Mouse (Mus musculus): ENCODE results near the gene Lyrm4. TPM values are rescaled to one million over a fixed set of nuclear protein-coding genes. Genes with fewer than 3 reads are reported as not detected.

Gene Lyrm4
- polyA plus RNA-seq, 1 experiment from 2014 or later = 8.1 TPM

GRCm38 (mm10) chr13:36074484-36074883 is 42.8 kb downstream of the Lyrm4 start:
- WGBS (ENCODE audit: missing documents) = 3% methylated on average over 3 of the region's 3 CpGs
- Histone ChIP-seq H3K27ac (no peak overlapping the region), H3K79me2 (ENCODE audit: inconsistent target) (no peaks in the 10 kb centered on the region), H3K4me3 (ENCODE audit: inconsistent target) (no peak overlapping the region), H3K36me3 (ENCODE audit: inconsistent target) (no peaks in the 10 kb centered on the region)

- Histone ChIP-seq H3K4me3 (ENCODE audit: inconsistent target) (no peak overlapping the region), H3K36me3 (ENCODE audit: inconsistent target) (no peaks in the 10 kb centered on the region), H3K79me2 (ENCODE audit: inconsistent target) (no peaks in the 10 kb centered on the region), H3K27ac (no peak overlapping the region)
- WGBS (ENCODE audit: missing documents) = 100% methylated on average over 2 of the region's 2 CpGs
These were observed 50.6 kb downstream of the Lyrm4 start for GRCm38 (mm10) chr13:36066676-36067075.

- Histone ChIP-seq H3K4me3 (ENCODE audit: inconsistent target) (no peak overlapping the region), H3K79me2 (ENCODE audit: inconsistent target) (no peaks in the 10 kb centered on the region), H3K36me3 (ENCODE audit: inconsistent target) (no peaks in the 10 kb centered on the region), H3K27ac (no peak overlapping the region)
- 95% methylated on average over 2 of the region's 2 CpGs for WGBS (ENCODE audit: missing documents)
These were observed 59.8 kb downstream of the Lyrm4 start for GRCm38 (mm10) chr13:36057489-36057888.

- no peaks in the 10 kb centered on the region for H3K79me2 ChIP-seq (ENCODE audit: inconsistent target)
- no peak overlapping the region for H3K27ac ChIP-seq
- WGBS (ENCODE audit: missing documents) = 98% methylated on average over 4 of the region's 4 CpGs
- H3K4me3 ChIP-seq (ENCODE audit: inconsistent target) = no peak overlapping the region
- no peaks in the 10 kb centered on the region for H3K36me3 ChIP-seq (ENCODE audit: inconsistent target)
These were observed 60.4 kb downstream of the Lyrm4 start for GRCm38 (mm10) chr13:36056925-36057324.

GRCm38 (mm10) chr13:36056509-36056908 is 60.8 kb downstream of the Lyrm4 start:
- Histone ChIP-seq H3K4me3 (ENCODE audit: inconsistent target) (no peak overlapping the region), H3K36me3 (ENCODE audit: inconsistent target) (no peaks in the 10 kb centered on the region), H3K27ac (no peak overlapping the region), H3K79me2 (ENCODE audit: inconsistent target) (no peaks in the 10 kb centered on the region)
- WGBS (ENCODE audit: missing documents) = 100% methylated on average over 1 of the region's 1 CpGs

GRCm38 (mm10) chr13:36035528-36035927 is 81.8 kb downstream of the Lyrm4 start:
- Histone ChIP-seq H3K4me3 (ENCODE audit: inconsistent target) (no peak overlapping the region), H3K79me2 (ENCODE audit: inconsistent target) (no peaks in the 10 kb centered on the region), H3K36me3 (ENCODE audit: inconsistent target) (no peaks in the 10 kb centered on the region), H3K27ac (no peak overlapping the region)
- 87% methylated on average over 4 of the region's 4 CpGs for WGBS (ENCODE audit: missing documents)

- Histone ChIP-seq H3K36me3 (ENCODE audit: inconsistent target) (no peaks in the 10 kb centered on the region), H3K79me2 (ENCODE audit: inconsistent target) (no peaks in the 10 kb centered on the region), H3K4me3 (ENCODE audit: inconsistent target) (no peak overlapping the region), H3K27ac (no peak overlapping the region)
- 93% methylated on average over 9 of the region's 9 CpGs for WGBS (ENCODE audit: missing documents)
These were observed 85.4 kb downstream of the Lyrm4 start for GRCm38 (mm10) chr13:36031959-36032358.

GRCm38 (mm10) chr13:36019309-36020274 is 97.7 kb downstream of the Lyrm4 start:
- WGBS (ENCODE audit: missing documents) = 86% methylated on average over 10 of the region's 10 CpGs
- no peaks in the 10 kb centered on the region for H3K36me3 ChIP-seq (ENCODE audit: inconsistent target)

GRCm38 (mm10) chr13:36018017-36018416 is 99.3 kb downstream of the Lyrm4 start:
- Histone ChIP-seq H3K79me2 (ENCODE audit: inconsistent target) (no peaks in the 10 kb centered on the region), H3K4me3 (ENCODE audit: inconsistent target) (no peak overlapping the region), H3K36me3 (ENCODE audit: inconsistent target) (no peaks in the 10 kb centered on the region), H3K27ac (no peak overlapping the region)
- 94% methylated on average over 2 of the region's 2 CpGs for WGBS (ENCODE audit: missing documents)

More at GRCm38 (mm10) chr13:36019309-36020274, 97.7 kb downstream of the Lyrm4 start:
- Histone ChIP-seq H3K79me2 (ENCODE audit: inconsistent target) (no peaks in the 10 kb centered on the region), H3K27ac (no peak overlapping the region), H3K4me3 (ENCODE audit: inconsistent target) (no peak overlapping the region)

- 100% methylated on average over 3 of the region's 3 CpGs for WGBS (ENCODE audit: missing documents)
These were observed 101.7 kb downstream of the Lyrm4 start for GRCm38 (mm10) chr13:36015636-36016035.

GRCm38 (mm10) chr13:36009981-36010380 is 107.3 kb downstream of the Lyrm4 start:
- H3K27ac ChIP-seq = no peak overlapping the region

More at GRCm38 (mm10) chr13:36015636-36016035, 101.7 kb downstream of the Lyrm4 start:
- Histone ChIP-seq H3K79me2 (ENCODE audit: inconsistent target) (no peaks in the 10 kb centered on the region), H3K36me3 (ENCODE audit: inconsistent target) (no peaks in the 10 kb centered on the region), H3K27ac (no peak overlapping the region), H3K4me3 (ENCODE audit: inconsistent target) (no peak overlapping the region)

GRCm38 (mm10) chr13:36000798-36001197 is 116.5 kb downstream of the Lyrm4 start:
- WGBS (ENCODE audit: missing documents) = 100% methylated on average over 1 of the region's 1 CpGs
- Histone ChIP-seq H3K27ac (no peak overlapping the region), H3K4me3 (ENCODE audit: inconsistent target) (no peak overlapping the region), H3K36me3 (ENCODE audit: inconsistent target) (no peaks in the 10 kb centered on the region), H3K79me2 (ENCODE audit: inconsistent target) (no peaks in the 10 kb centered on the region)

More at GRCm38 (mm10) chr13:36009981-36010380, 107.3 kb downstream of the Lyrm4 start:
- H3K4me3 ChIP-seq (ENCODE audit: inconsistent target) = no peak overlapping the region
- no peaks in the 10 kb centered on the region for H3K36me3 ChIP-seq (ENCODE audit: inconsistent target)
- H3K79me2 ChIP-seq (ENCODE audit: inconsistent target) = no peaks in the 10 kb centered on the region
- 68% methylated on average over 2 of the region's 2 CpGs for WGBS (ENCODE audit: missing documents)

GRCm38 (mm10) chr13:35997606-35998005 is 119.7 kb downstream of the Lyrm4 start:
- WGBS (ENCODE audit: missing documents) = 91% methylated on average over 4 of the region's 4 CpGs
- H3K4me3 ChIP-seq (ENCODE audit: inconsistent target) = no peak overlapping the region
- no peaks in the 10 kb centered on the region for H3K36me3 ChIP-seq (ENCODE audit: inconsistent target)
- no peaks in the 10 kb centered on the region for H3K79me2 ChIP-seq (ENCODE audit: inconsistent target)
- H3K27ac ChIP-seq = no peak overlapping the region

GRCm38 (mm10) chr13:35995696-35996426 is 121.5 kb downstream of the Lyrm4 start:
- WGBS (ENCODE audit: missing documents) = 95% methylated on average over 2 of the region's 2 CpGs
- no peak overlapping the region for H3K27ac ChIP-seq
- no peaks in the 10 kb centered on the region for H3K36me3 ChIP-seq (ENCODE audit: inconsistent target)
- no peaks in the 10 kb centered on the region for H3K79me2 ChIP-seq (ENCODE audit: inconsistent target)
- no peak overlapping the region for H3K4me3 ChIP-seq (ENCODE audit: inconsistent target)

- Histone ChIP-seq H3K27ac (no peak overlapping the region), H3K79me2 (ENCODE audit: inconsistent target) (no peaks in the 10 kb centered on the region), H3K4me3 (ENCODE audit: inconsistent target) (no peak overlapping the region), H3K36me3 (ENCODE audit: inconsistent target) (no peaks in the 10 kb centered on the region)
- 97% methylated on average over 3 of the region's 3 CpGs for WGBS (ENCODE audit: missing documents)
These were observed 122.1 kb downstream of the Lyrm4 start for GRCm38 (mm10) chr13:35995231-35995630.

Data from macrophage (primary cell).